Mouse (Mus musculus): ENCODE results near the gene Hal. TPM values are rescaled to one million over a fixed set of nuclear protein-coding genes. Genes with fewer than 3 reads are reported as not detected.
"Not testable (repeated sequence)": the region's sequence is repeated elsewhere in the genome, so short reads cannot be mapped to it uniquely, and the experiment has no call there.

Hal gene
- total RNA-seq, 2 experiments from 2014 or later: 0.17 to 5.9 TPM

- DNase-seq (ENCODE audit: low spot score in 2 of 2): no peak
Measured at GRCm38 (mm10) chr10:93515927-93516326, 27.4 kb downstream of the Hal start.

GRCm38 (mm10) chr10:93517754-93518153, 29.2 kb downstream of the Hal start:
- no peak for DNase-seq (ENCODE audit: low spot score in 2 of 2)

DNA sequence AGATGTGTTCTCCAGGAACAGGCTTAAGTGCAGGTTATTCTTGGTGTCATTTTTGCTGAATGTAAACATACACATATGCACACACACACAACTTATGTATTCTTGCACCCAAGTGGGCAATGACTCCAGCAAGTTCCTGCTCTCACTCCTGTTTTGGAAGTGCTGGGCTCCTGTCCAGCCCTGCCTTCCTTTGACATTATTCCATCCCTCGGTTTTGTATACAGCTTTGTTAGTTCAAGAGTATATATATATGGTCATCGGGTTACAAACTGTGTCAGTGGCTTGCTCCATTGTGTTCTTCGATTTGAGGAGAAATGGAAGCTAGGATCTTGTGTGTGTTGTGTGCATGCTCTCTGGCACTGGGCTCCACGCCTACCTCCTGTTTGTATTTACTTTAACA, 29.6 kb downstream of the Hal start:
- DNase-seq (ENCODE audit: low spot score in 2 of 2): no peak

GRCm38 (mm10) chr10:93518620-93519019, 30.1 kb downstream of the Hal start:
- no peak for DNase-seq (ENCODE audit: low spot score in 2 of 2)

DNA sequence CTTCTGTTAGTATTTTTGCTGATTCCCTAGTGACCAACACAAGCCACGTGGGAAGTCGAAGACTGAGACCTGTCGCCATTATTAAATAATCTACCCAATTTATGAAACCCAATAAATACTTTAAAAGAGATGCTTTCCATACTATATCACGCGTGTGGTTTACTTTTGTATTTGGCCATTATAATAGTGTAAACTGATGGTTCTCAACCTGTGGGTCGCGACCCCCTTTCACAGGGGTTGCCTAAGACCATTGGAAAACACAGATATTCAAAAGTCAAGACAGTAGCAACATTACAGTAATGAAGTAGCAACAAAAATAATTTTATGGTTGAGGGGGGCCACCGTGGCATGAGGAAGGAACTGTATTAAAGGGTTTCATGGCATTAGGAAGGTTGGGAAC, 30.6 kb downstream of the Hal start:
- DNase-seq (ENCODE audit: low spot score in 2 of 2): no peak

GRCm38 (mm10) chr10:93519756-93520155, 31.2 kb downstream of the Hal start:
- no peak for DNase-seq (ENCODE audit: low spot score in 2 of 2)

GRCm38 (mm10) chr10:93520994-93521393, 32.4 kb downstream of the Hal start:
- DNase-seq (ENCODE audit: low spot score in 2 of 2): no peak

GRCm38 (mm10) chr10:93525329-93525728, 36.8 kb downstream of the Hal start:
- DNase-seq (ENCODE audit: low spot score in 2 of 2): no peak

DNA sequence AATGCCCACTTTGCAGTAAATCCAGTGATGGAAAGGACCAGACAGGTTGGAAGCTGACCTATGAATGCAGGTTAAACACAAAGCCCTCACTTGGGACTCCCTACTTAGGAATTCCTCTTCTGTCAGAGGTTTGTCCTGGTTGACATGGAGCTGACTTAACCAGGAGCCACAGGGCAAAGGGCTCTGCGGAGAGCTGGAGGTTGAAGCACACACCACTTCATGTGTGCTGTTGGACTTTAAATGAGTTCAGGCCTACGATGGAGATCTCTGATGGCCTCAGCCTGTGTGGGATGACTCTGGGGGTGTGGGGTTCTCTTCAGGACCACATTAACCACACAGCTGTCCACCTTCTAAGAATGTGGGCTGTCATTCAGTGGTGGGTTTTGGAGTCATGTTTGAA, 49.7 kb downstream of the Hal start:
- no peak for DNase-seq (ENCODE audit: low spot score in 2 of 2)

DNA sequence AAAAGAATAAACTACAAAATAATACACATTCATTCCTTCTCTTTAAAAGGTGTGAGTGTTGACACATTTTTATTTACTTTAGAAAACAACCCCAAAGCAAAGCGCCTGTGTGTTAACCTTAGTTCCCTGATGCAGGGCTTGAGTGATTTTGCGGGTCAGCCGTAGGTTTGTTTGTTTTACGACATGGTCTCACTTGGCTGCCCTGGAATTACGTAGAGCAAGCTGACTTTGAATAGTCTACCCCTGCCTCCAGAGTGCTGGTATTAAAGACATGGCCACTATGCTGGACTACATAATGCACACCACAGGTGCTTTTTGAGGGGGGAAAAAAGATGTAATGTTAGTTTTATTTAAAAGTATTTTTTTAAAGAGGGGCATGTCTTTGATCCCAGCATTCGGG, 50.2 kb downstream of the Hal start:
- no peak for DNase-seq (ENCODE audit: low spot score in 2 of 2)

DNA sequence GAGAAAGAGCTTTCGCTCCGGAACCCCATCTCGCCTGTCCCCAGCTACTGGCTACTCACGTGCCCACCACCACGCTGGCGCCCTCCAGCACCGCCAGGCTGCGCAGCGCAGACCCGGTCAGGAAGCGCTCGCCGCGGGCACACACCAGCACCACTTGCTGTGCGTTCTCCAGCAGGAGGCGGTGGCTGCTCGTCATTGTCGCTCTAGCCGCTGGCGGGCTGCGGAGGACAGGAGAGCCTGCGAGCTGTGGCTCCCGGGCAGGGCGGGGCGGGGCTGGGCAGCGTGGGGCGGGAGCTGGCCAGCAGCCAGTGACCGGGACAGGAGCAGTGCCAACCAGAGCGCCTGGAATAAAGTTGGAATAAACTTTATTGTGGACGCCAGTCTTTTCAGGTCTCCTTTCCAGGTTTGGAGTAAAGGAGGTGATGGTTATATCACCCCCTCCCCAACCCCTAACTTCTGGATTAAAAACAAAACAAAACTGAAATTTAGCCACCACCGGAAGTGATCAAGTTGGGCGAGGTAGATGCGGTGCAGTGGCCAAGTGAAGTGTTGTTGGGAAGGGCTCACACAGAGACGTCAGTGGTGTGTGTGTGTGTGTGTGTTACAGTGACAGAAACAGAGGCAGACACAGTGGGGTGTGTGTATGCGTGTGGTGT, 51.3 kb downstream of the Hal start, which contains the start of gene Amdhd1:
Gene Amdhd1, minus strand, starts transcription at position 259 of the 656 bp plus-strand sequence.
- DNase-seq (ENCODE audit: low spot score in 2 of 2): peak; percentile 58 to 72

DNA sequence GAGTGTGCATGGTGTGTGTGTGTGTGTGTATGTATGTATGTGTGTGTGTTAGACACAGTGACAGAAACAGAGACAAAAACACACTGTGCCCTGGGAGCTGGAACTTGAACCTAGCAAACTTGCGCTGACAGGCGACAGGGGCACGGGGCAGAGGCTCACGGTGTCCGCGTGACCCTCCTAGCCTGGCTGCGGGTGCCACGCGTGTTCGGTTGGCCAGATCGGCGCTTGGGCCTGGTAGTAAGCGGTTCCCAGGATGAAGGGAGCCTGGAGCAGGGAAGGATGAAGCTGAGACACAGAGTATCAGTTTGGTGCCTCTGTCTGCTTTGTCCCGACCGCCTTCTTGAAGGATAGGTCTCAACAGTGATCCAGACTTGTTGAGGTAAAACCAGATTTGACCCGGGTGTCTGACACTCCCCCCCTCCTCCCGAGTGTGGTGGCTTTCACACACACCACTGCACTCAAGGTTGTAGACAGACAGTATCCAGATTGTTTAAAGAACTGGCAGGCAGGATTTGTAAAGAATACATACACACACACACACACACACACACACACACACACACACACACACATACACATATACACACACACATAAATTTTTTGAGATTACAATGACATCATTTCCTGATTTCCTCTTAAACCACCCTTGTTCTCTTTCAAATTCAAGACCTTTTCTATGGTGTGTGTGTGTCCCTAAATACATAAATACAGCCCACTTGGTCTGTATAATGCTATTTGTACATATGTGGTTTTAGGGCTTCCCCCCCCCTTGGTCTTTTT, 52.1 kb downstream of the Hal start, which contains the start of gene Ccdc38:
Gene Ccdc38, plus strand, starts transcription at position 202 of the 780 bp plus-strand sequence.
- DNase-seq (ENCODE audit: low spot score in 2 of 2): no peak

DNA sequence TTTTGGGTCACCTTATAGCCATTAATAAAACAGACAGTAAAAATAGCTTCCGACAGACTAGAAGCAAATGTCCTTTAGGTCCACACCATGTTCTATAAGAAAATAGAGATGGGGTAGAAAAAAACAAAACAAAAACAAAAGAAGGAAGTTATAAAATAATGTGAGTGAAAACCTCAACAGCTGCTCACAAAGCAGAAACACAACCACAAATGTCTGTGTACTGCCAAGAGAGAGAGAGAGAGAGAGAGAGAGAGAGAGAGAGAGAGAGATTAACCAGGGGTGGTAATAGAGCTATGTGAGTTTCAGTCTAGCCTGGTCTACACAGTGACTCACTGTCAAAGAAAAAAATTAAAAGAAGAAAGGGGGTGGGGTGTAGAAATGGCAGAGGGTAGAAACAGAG, 53.0 kb downstream of the Hal start:
- no peak for DNase-seq (ENCODE audit: low spot score in 2 of 2)

DNA sequence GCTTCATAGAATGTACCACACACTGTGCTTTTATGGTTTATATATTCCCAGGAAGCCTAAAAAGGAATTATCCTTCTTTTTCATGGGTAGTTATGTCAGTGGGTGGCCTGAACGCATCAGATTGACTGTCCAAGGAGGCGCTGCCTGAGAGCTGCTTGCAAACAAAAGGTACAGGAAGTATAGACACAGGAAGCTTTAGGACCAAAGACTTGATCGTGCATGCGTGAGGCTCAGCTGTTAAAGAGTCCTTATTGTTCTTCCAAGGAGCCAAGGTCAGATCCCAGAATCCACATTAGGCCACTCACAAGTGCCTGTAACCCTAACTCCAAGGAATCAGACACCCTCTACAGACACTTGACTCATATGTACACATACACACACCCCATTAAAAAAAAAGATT, 53.8 kb downstream of the Hal start:
- no peak for DNase-seq (ENCODE audit: low spot score in 2 of 2)

DNA sequence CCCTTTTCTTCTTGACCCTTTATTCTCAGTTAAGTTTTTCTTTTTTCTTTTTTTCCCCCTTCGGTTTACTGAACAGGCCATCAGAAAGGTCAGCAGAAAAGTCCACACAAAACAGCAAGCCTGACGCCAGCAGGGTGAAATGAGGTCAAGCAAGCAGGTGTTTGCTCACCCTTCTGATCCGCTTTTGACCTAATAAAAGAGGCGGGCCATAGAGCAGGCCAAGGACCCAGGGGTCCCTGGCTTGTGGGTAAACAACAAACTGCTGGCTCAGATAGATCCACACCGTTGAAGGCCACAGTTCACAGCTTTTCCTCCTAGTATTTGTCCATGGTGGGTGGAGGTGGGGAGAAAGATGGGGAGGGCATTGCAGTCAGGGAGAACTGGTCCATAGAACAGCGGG, 54.6 kb downstream of the Hal start:
- DNase-seq (ENCODE audit: low spot score in 2 of 2): no peak

GRCm38 (mm10) chr10:93544172-93544571, 55.6 kb downstream of the Hal start:
- no peak for DNase-seq (ENCODE audit: low spot score in 2 of 2)

- no peak for DNase-seq (ENCODE audit: low spot score in 2 of 2)
Measured at GRCm38 (mm10) chr10:93547741-93548270, 59.2 kb downstream of the Hal start.

DNA sequence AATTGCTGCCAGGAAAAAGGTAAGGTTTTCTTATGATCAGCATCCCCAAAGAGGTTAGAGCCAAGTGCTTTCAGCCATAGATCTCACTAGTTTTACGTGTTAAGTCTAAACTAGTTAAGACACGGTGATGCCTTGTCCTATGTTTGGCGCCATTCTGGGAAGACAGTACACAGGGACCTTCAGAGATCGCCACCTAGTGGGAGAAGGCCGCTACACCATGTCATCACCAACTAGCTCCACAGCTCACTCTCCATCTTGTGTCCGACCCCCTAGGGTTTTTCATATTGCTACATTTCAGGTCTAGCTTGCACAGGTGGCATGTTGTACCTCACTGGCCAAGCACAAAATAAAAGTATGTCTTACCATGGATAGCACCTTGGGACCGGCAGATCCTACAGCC, 60.4 kb downstream of the Hal start:
- DNase-seq (ENCODE audit: low spot score in 2 of 2): peak; percentile 21 to 33

GRCm38 (mm10) chr10:93549821-93550220, 61.3 kb downstream of the Hal start:
- DNase-seq (ENCODE audit: low spot score in 2 of 2): no peak

DNA sequence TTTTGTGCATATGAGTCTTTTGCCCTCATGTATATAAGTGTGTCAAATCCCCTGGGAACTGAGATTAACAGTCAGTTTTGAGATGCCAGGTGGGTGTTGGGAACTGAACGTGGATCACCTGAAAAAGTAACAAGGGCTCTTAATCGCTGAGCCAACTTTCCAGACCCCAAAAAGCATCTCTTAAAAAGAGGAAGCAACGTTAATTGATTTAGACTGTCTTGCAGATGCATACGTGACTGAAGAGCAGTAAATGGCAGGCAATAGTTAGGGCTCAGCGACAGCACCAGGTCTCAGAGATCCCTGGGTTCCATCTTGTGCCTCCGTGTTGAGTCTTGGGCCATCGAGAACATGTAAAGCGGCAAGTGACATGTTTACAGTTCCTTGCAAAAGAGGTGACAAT, 64.0 kb downstream of the Hal start:
- no peak for DNase-seq (ENCODE audit: low spot score in 2 of 2)

- not testable (repeated sequence) for DNase-seq (ENCODE audit: low spot score in 2 of 2)
Measured at GRCm38 (mm10) chr10:93557971-93558370, 69.4 kb downstream of the Hal start.

GRCm38 (mm10) chr10:93559786-93560185, 71.2 kb downstream of the Hal start:
- peak; percentile 13 to 25 for DNase-seq (ENCODE audit: low spot score in 2 of 2)

All from adrenal gland, postnatal 4 days (tissue).